Mouse (Mus musculus): Measurements from ENCODE around the gene Ldah. TPM values are rescaled to one million over a fixed set of nuclear protein-coding genes. Genes with fewer than 3 reads are reported as not detected.

The Ldah gene
- polyA plus RNA-seq, 1 experiment from 2014 or later = 65.5 TPM

DNA sequence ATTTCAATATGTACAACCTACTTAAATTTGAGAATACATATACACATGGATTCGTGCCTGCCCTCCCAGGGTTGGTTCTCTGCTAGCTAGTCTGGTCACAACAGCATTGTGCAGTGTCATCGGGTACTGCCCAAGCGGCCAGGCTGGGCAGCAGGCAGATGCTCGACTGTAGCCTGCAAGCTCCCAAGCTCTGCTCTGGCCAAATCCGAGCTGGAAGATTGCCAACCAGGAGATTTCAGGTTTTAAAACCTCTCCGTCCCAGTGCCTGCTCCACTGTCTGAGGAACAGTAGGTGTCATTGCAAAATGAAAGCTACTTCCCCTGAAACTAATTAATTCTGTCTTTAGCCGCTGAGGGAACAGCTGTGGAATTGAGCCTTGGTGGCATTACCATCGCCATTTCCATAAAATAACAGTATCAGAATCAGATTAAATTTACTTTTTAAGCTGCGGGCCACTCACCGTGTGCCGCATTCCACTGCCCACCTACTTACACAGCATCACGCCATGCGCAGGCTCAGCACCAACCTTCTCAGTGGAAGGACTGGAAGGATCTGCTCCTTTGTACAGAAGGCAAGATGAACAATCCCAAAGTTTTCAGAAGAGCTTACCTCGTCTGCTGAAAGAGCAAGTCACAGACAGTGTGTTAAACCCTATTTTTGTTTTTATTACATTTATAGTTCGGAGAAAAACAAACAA, 83.4 kb downstream of the Ldah start:
- ATAC-seq (ENCODE audit: low FRiP score) = peak; percentile 52
- no peak for DNase-seq (ENCODE audit: low spot score, missing footprints)
- 63% methylated on average over 15 of the region's 15 CpGs for WGBS

DNA sequence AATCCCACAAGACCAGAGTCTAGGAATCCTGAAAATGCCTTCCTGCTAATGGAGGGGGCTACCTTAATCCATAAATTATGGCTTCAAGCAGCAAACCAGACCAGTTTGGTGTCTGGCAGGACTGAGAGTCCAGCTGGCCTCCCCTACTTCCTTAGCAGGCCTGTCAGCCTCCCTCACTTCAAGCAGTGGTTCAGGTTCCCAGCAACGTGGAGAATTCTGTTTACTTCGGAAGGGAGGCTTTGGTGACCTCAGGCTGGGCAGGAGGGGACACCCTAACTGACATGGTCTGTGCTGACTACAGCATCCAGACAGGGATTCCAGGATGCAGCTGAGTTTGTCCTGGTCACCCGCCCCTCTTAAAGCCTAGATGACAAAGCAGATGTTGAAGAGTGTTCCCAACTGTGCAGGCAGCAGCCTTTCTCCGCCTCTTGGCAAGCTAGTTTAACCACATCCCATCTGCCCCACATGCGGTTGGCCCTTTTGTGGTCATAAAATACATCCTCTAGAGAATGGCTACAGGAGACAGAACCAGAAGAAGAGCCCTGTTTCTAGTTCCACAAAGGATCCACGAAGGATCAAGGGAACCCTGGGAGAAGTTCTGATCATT, 87.5 kb downstream of the Ldah start:
- no peak overlapping the region for H3K9ac ChIP-seq (ENCODE audit: low read length)
- H3K4me3 ChIP-seq (ENCODE audit: low read depth, low read length) = no peak overlapping the region
- no peak overlapping the region for H3K4me2 ChIP-seq
- no peak overlapping the region for H3K27ac ChIP-seq (ENCODE audit: low read depth, low read length)
- WGBS = 64% methylated on average over 6 of the region's 6 CpGs
- DNase-seq (ENCODE audit: low spot score, missing footprints) (no peak), ATAC-seq (ENCODE audit: low FRiP score) (no peak)
- peaks cover 13% of the 10 kb centered on the region; the same call in 1 of the 2 replicates for H3K4me1 ChIP-seq (ENCODE audit: control insufficient read depth, insufficient read depth, low read length)
- peaks cover 51% of the 10 kb centered on the region for H3K27me3 ChIP-seq (ENCODE audit: control insufficient read depth, insufficient read depth, low read length)
- H3K36me3 ChIP-seq (ENCODE audit: control insufficient read depth, insufficient read depth, low read length) = no peaks in the 10 kb centered on the region
- H3K9me3 ChIP-seq (ENCODE audit: control insufficient read depth, low read length) = no peaks in the 10 kb centered on the region

More for the DNA sequence above, 83.4 kb downstream of the Ldah start:
- Histone ChIP-seq H3K4me3 (ENCODE audit: low read depth, low read length) (no peak overlapping the region), H3K4me1 (ENCODE audit: control insufficient read depth, insufficient read depth, low read length) (peaks cover 4% of the 10 kb centered on the region; the same call in 1 of the 2 replicates), H3K4me2 (no peak overlapping the region), H3K27ac (ENCODE audit: low read depth, low read length) (0 out of 2 replicates have a peak overlapping the region, but pooled peaks have one; percentile 20), H3K27me3 (ENCODE audit: control insufficient read depth, insufficient read depth, low read length) (peaks cover 11% of the 10 kb centered on the region), H3K9ac (ENCODE audit: low read length) (no peak overlapping the region), H3K9me3 (ENCODE audit: control insufficient read depth, low read length) (no peaks in the 10 kb centered on the region), H3K36me3 (ENCODE audit: control insufficient read depth, insufficient read depth, low read length) (no peaks in the 10 kb centered on the region)

DNA sequence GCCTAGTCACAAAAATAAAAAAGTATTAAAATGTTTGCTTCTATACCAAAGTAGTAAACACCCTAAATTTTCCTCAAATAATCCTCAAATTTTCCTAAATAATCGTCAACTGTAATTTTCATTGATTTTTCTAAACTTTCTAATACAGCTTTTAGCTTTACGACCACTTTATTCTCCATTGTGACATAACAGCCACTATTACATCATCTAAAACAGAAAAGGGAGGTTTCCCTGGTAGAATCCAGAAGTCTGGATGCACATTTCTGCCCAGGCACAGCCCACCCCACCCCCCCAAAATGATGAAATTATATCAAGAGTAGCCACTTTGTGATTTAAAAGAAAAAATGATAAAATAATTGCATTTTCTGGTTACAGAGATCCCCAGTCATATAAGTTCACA, 88.2 kb downstream of the Ldah start:
- Histone ChIP-seq H3K9me3 (ENCODE audit: control insufficient read depth, low read length) (no peaks in the 10 kb centered on the region), H3K4me1 (ENCODE audit: control insufficient read depth, insufficient read depth, low read length) (peaks cover 12% of the 10 kb centered on the region; the same call in 1 of the 2 replicates), H3K4me2 (no peak overlapping the region), H3K27me3 (ENCODE audit: control insufficient read depth, insufficient read depth, low read length) (peaks cover 58% of the 10 kb centered on the region), H3K9ac (ENCODE audit: low read length) (no peak overlapping the region), H3K4me3 (ENCODE audit: low read depth, low read length) (no peak overlapping the region), H3K36me3 (ENCODE audit: control insufficient read depth, insufficient read depth, low read length) (no peaks in the 10 kb centered on the region), H3K27ac (ENCODE audit: low read depth, low read length) (no peak overlapping the region)
- WGBS = 87% methylated on average over 2 of the region's 2 CpGs
- no peak for DNase-seq (ENCODE audit: low spot score, missing footprints)
- ATAC-seq (ENCODE audit: low FRiP score) = no peak

DNA sequence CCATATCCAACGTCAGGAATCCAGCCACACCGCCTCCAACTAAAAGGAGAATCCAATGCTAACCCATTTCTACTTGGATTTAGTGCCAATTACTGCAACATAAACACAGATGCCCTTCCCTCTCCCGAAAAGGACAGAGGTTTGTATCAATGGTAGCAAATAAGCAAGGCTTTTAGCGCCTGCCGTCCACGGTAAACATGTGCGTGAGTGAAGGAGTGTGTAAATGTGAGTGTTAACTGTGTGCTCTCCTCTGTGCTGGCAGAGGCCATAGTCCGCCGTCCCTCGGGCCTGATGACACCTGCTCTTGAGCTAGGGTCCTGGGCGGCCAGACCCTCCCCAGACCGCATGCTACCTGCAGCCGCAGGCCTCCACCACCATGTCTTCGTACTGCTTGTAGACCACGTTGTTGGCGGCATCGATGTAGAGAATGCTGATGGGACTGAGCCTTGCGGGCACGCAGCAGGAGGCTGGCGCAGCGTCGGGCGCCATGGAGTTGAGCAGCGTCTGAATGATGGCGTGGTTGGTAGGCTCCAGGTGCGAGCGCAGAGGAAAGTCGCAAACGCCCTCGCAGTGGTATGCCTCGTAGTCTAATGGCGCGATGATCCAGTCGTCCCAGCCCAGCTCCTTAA, 89.8 kb downstream of the Ldah start:
- H3K36me3 ChIP-seq (ENCODE audit: control insufficient read depth, insufficient read depth, low read length) = no peaks in the 10 kb centered on the region
- H3K27me3 ChIP-seq (ENCODE audit: control insufficient read depth, insufficient read depth, low read length) = peaks cover 74% of the 10 kb centered on the region
- ATAC-seq (ENCODE audit: low FRiP score) (no peak), DNase-seq (ENCODE audit: low spot score, missing footprints) (peak; percentile 92)
- H3K4me1 ChIP-seq (ENCODE audit: control insufficient read depth, insufficient read depth, low read length) = peaks cover 16% of the 10 kb centered on the region
- H3K4me2 ChIP-seq = peak overlapping the region; percentile 49
- no peak overlapping the region for H3K27ac ChIP-seq (ENCODE audit: low read depth, low read length)
- no peaks in the 10 kb centered on the region for H3K9me3 ChIP-seq (ENCODE audit: control insufficient read depth, low read length)
- peak overlapping the region; percentile 31 for H3K4me3 ChIP-seq (ENCODE audit: low read depth, low read length)
- peak overlapping the region; percentile 33; the same call in 1 of the 2 replicates for H3K9ac ChIP-seq (ENCODE audit: low read length)
- WGBS = 5% methylated on average over 34 of the region's 34 CpGs

DNA sequence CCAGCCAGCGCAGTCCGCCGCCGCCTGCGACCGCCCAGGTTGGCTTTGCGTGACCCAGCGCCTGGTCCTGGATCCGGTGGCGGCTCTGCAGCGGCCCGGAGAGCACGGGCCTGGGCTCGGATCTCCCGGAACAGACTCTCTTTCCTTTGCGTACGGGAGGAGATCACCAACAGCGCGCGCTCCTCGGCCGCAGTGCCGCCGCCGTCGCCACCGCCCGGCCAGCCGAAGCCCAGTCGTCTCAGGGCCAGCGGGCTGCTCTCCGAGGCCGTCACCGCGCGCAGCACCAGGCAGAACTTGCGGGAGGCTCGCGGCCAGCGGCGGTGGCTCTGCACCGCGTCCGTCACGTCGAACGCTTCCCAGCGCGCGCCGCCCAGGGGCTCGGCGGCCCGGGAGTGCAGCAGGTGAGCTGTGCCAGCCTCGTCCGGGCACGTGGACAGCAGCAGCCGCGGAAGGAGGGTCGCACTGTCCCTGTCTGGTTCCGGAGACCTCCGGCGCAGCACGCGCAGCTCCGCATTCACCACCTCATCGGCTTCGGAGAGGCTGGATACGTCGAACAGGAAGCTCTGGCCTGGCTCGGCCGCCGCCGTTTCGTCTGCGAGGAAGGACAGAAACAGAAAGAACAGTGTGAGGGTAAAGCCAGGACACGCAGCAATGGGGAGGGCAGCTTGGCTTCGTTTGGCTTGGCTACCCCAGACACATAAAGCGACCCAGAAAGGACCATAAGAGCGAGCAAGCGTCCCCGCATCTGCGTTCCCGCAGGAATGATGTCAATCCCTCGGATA, 90.6 kb downstream of the Ldah start:
- Histone ChIP-seq H3K4me2 (peak overlapping the region; percentile 49), H3K4me3 (ENCODE audit: low read depth, low read length) (peak overlapping the region; percentile 31), H3K27me3 (ENCODE audit: control insufficient read depth, insufficient read depth, low read length) (peaks cover 80% of the 10 kb centered on the region), H3K9me3 (ENCODE audit: control insufficient read depth, low read length) (no peaks in the 10 kb centered on the region), H3K27ac (ENCODE audit: low read depth, low read length) (no peak overlapping the region), H3K9ac (ENCODE audit: low read length) (peak overlapping the region; percentile 33; the same call in 1 of the 2 replicates), H3K36me3 (ENCODE audit: control insufficient read depth, insufficient read depth, low read length) (no peaks in the 10 kb centered on the region), H3K4me1 (ENCODE audit: control insufficient read depth, insufficient read depth, low read length) (peaks cover 16% of the 10 kb centered on the region)
- ATAC-seq (ENCODE audit: low FRiP score) (peak; percentile 17), DNase-seq (ENCODE audit: low spot score, missing footprints) (peak; percentile 95)
- under 1% methylated on average over 82 of the region's 85 CpGs for WGBS

DNA sequence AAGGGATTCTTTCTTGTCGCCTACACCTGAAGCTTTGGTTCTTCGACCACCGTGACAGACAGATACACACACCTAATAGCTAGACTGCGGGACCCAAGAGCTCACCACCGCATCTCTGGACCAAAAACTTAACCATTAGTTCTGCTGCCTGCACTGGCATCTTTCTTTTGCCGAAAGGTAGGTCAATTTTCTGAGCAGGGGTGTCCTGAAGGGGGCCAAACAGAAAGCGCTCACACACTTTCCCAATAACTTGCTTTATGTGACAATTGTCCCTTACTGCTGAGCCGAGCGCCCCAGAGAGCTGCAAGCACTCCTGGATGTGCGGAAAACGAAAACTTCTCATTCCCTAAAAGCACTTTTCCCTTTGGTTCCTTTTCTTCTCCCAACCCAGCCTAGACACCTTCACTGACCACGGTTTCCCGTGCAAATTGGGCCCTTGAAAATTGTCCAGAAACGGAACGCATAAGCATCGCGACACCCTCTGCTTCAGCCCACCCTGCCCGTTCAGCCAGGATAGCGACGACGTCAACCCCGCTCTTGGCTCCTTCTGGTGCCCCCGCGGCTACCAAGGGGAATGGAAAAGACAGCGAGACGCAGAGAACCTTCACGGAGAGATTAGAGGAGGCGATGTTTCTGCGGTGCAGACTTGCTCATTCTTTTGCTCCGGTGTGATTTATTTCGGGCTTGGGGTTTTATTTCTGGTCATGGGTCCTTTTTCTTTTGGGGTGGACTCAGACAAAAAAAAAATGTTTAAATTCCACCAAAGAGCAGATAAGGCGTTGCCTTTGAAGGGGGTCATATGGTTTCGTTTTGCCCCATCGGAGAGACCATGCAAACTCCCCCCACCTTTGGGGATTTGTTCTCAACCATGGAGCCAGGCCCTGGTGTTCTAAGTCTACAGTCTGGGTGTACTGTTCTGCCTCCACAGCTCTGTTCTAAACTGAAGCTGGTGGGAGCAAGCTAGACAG, 91.5 kb downstream of the Ldah start:
- ATAC-seq (ENCODE audit: low FRiP score) = no peak
- H3K4me1 ChIP-seq (ENCODE audit: control insufficient read depth, insufficient read depth, low read length) = peaks cover 16% of the 10 kb centered on the region
- no peaks in the 10 kb centered on the region for H3K36me3 ChIP-seq (ENCODE audit: control insufficient read depth, insufficient read depth, low read length)
- peak overlapping the region; percentile 5; the same call in 1 of the 2 replicates for H3K9ac ChIP-seq (ENCODE audit: low read length)
- no peak overlapping the region for H3K27ac ChIP-seq (ENCODE audit: low read depth, low read length)
- H3K4me2 ChIP-seq = 0 out of 2 replicates have a peak overlapping the region, but pooled peaks have one; percentile 4
- no peaks in the 10 kb centered on the region for H3K9me3 ChIP-seq (ENCODE audit: control insufficient read depth, low read length)
- WGBS = 3% methylated on average over 34 of the region's 34 CpGs
- H3K4me3 ChIP-seq (ENCODE audit: low read depth, low read length) = no peak overlapping the region; the same call in 1 of the 2 replicates
- peaks cover 88% of the 10 kb centered on the region for H3K27me3 ChIP-seq (ENCODE audit: control insufficient read depth, insufficient read depth, low read length)
- peak; percentile 95 for DNase-seq (ENCODE audit: low spot score, missing footprints)

DNA sequence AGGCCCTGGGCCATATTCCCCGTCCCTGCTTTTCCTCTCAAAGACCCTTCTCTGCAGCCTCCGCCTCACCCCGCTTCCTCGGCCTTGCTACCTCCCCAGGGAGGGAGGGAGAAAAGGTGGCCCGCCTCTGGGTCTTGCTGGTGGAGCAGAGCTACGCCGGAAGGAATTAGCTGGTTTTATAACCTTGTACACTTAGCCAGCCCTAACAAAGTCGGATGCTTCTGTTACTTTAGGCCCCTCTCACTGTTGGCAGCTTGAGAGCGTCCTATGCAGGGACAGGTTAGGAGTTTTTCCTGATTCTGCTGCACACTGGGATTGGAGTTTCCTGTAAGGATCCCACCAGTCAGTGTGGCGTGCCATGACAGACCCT, 92.2 kb downstream of the Ldah start:
- no peak overlapping the region; the same call in 1 of the 2 replicates for H3K4me3 ChIP-seq (ENCODE audit: low read depth, low read length)
- DNase-seq (ENCODE audit: low spot score, missing footprints) = peak; percentile 95
- WGBS = 8% methylated on average over 10 of the region's 10 CpGs

DNA sequence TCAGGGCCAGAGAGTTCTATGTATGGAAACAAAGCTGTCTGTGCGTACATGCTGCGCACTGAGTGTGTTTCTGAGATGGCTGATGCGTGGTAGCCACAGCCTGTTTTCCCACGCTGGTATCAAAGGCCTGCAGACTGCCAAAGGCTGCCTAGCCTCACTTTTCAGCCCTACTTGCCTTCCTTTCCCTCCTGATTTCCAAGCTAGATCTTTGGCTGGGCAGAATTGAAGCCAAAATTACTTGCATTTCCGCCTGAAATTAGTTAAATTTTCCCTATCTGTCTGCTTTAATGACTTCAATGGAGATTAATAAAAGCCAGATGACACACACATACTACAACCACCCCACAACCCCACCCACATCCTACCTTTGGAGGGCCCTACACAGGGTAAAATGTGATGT, 92.6 kb downstream of the Ldah start:
- WGBS = 18% methylated on average over 5 of the region's 5 CpGs
- peak; percentile 93 for DNase-seq (ENCODE audit: low spot score, missing footprints)
- peaks cover 90% of the 10 kb centered on the region for H3K27me3 ChIP-seq (ENCODE audit: control insufficient read depth, insufficient read depth, low read length)
- no peak overlapping the region; the same call in 1 of the 2 replicates for H3K9ac ChIP-seq (ENCODE audit: low read length)
- H3K4me3 ChIP-seq (ENCODE audit: low read depth, low read length) = peak overlapping the region; percentile 41; the same call in 1 of the 2 replicates
- H3K4me2 ChIP-seq = no peak overlapping the region
- H3K36me3 ChIP-seq (ENCODE audit: control insufficient read depth, insufficient read depth, low read length) = no peaks in the 10 kb centered on the region
- no peaks in the 10 kb centered on the region for H3K9me3 ChIP-seq (ENCODE audit: control insufficient read depth, low read length)
- no peak for ATAC-seq (ENCODE audit: low FRiP score)
- H3K27ac ChIP-seq (ENCODE audit: low read depth, low read length) = no peak overlapping the region
- H3K4me1 ChIP-seq (ENCODE audit: control insufficient read depth, insufficient read depth, low read length) = peaks cover 16% of the 10 kb centered on the region

More for the DNA sequence above, 92.2 kb downstream of the Ldah start:
- peak overlapping the region; percentile 5; the same call in 1 of the 2 replicates for H3K9ac ChIP-seq (ENCODE audit: low read length)
- H3K4me2 ChIP-seq = 0 out of 2 replicates have a peak overlapping the region, but pooled peaks have one; percentile 4
- peaks cover 90% of the 10 kb centered on the region for H3K27me3 ChIP-seq (ENCODE audit: control insufficient read depth, insufficient read depth, low read length)
- H3K9me3 ChIP-seq (ENCODE audit: control insufficient read depth, low read length) = no peaks in the 10 kb centered on the region
- no peak overlapping the region for H3K27ac ChIP-seq (ENCODE audit: low read depth, low read length)
- H3K4me1 ChIP-seq (ENCODE audit: control insufficient read depth, insufficient read depth, low read length) = peaks cover 16% of the 10 kb centered on the region
- no peaks in the 10 kb centered on the region for H3K36me3 ChIP-seq (ENCODE audit: control insufficient read depth, insufficient read depth, low read length)
- no peak for ATAC-seq (ENCODE audit: low FRiP score)

Measured in midbrain, embryonic 11.5 days (tissue).